Mouse (Mus musculus) neural tube, embryonic 14.5 days (tissue): ENCODE measurements at regions not wholly inside any gene's neighbourhood (a gene's known extent, or its start where the extent isn't known, plus 50 kb on each side); places are given as distances from the start of the nearest gene placed in this dataset.

ENCODE experiments used
- ATAC-seq: fragments of 200-750 bp; cut with Nextera tagmentation; 2 replicates; pipeline ENCODE4 v1.8.0; 2017; ENCODE audit warnings: low read depth, mild to moderate bottlenecking, moderate TSS enrichment, moderate library complexity
- H3K27ac ChIP-seq: fragments of 300-500 bp; sonication (generic); 2 replicates; pipeline ENCODE4 v1.5.1; 2014; ENCODE audit warnings: low read depth, mild to moderate bottlenecking, control low read depth, low read length, moderate library complexity, mixed read lengths
- H3K27me3 ChIP-seq: fragments of 300-500 bp; sonication (generic); 2 replicates; pipeline ENCODE4 v1.6.1; 2014; ENCODE audit warnings: low read length; ENCODE audit not compliant: control insufficient read depth, insufficient read depth
- H3K36me3 ChIP-seq: fragments of 300-500 bp; sonication (generic); 2 replicates; pipeline ENCODE4 v1.6.1; 2014; ENCODE audit warnings: low read length, mixed read lengths; ENCODE audit not compliant: control insufficient read depth, insufficient read depth
- H3K4me1 ChIP-seq: fragments of 300-500 bp; sonication (generic); 2 replicates; pipeline ENCODE4 v1.6.1; 2014; ENCODE audit warnings: low read length; ENCODE audit not compliant: control insufficient read depth, insufficient read depth
- H3K4me2 ChIP-seq: fragments of 300-500 bp; sonication (generic); 2 replicates; pipeline ENCODE4 v1.6.1; 2014; ENCODE audit warnings: mild to moderate bottlenecking, low read depth, low read length, control low read depth
- H3K4me3 ChIP-seq: fragments of 300-500 bp; sonication (generic); 2 replicates; pipeline ENCODE4 v1.5.1; 2014; ENCODE audit warnings: low read depth, low read length, control low read depth, mixed read lengths
- H3K9ac ChIP-seq: fragments of 300-500 bp; sonication (generic); replicated peaks from 2 replicates; pipeline ENCODE4 v1.6.1; 2014; ENCODE audit warnings: low read depth, mild to moderate bottlenecking, control low read depth, low read length, mixed read lengths
- H3K9me3 ChIP-seq: fragments of 300-500 bp; sonication (generic); 2 replicates; pipeline ENCODE4 v1.6.1; 2016; ENCODE audit warnings: low read length; ENCODE audit not compliant: control insufficient read depth
- WGBS: fragments of 180-500 bp; shearing (Covaris S2); extraction: QIAGEN DNeasy Blood & Tissue Kit; methylation state at CpG from one replicate; pipeline ENCODE4 v1.1.7; 2014; 5-methylcytosine and 5-hydroxymethylcytosine counted together

DNA sequence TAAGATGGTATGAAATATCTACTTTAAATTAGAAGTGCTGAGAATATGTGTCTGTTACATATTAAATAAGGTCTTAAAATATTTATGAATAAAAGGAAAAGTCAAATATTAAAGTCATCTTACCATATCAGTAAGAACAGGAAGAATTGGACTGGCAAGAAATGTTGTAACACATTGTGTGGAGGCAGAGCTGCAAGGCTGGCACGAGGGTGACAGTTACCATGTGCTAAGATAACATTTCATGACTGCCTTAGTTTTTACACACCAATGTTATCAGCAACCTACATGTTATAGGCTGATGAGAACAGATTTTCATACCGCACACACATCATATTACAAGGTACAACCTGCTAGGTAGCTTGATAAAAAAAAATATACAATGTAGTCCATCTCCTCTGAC is 746.2 kb upstream of the Intu start:
- Histone ChIP-seq H3K4me2 (no peak overlapping the region), H3K4me1 (no peaks in the 10 kb centered on the region), H3K9me3 (no peaks in the 10 kb centered on the region), H3K36me3 (no peaks in the 10 kb centered on the region), H3K27ac (no peak overlapping the region), H3K4me3 (no peak overlapping the region), H3K27me3 (no peaks in the 10 kb centered on the region), H3K9ac (no peak overlapping the region)
- WGBS = 95% methylated on average over 2 of the region's 2 CpGs
- ATAC-seq = no peak

DNA sequence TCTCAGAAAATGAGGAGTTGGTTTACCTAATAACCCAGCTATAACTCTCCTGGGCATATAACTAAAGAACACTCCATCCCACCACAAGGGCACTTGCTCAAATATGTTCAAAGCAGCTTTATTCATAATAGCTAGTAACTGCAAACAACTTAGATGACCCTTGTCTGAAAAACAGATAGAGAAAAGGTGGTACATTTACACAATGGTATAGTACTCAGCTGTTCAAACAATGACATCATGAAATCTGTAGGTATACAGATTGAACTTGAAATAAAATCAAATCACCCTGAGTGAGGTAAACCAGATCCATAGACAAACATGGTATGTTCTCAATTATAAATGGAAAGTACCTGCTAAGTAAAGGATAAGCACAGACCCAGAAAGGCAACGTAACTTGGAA is 721.5 kb upstream of the Intu start:
- WGBS = 95% methylated on average over 1 of the region's 1 CpGs

DNA sequence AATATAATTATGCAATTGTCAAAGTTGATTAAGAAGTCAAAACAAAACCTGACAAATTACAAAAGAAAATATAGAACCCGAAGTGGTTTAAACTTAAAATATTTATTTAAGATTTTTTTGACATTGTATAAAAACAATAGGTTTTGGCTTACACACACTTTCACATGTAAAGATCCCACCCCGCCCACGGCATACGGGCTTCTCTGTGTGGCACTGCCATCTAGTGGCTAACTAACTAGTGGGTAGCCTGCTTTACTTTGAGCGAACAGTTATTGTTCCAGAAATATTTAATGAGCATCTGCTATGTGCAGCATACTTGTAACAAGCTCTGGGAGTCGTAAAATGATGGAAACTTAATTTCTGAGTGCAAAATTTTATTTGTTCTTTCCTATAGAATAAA is 716.3 kb upstream of the Intu start:
- no peaks in the 10 kb centered on the region for H3K9me3 ChIP-seq
- H3K4me1 ChIP-seq = no peaks in the 10 kb centered on the region
- no peak overlapping the region for H3K4me2 ChIP-seq
- H3K27ac ChIP-seq = no peak overlapping the region
- no peaks in the 10 kb centered on the region for H3K27me3 ChIP-seq
- peak; percentile 80; the same call in 1 of the 2 replicates for ATAC-seq
- H3K9ac ChIP-seq = no peak overlapping the region
- no peaks in the 10 kb centered on the region for H3K36me3 ChIP-seq
- no peak overlapping the region for H3K4me3 ChIP-seq
- 22% methylated on average over 6 of the region's 6 CpGs for WGBS

More for the DNA sequence above, 721.5 kb upstream of the Intu start:
- Histone ChIP-seq H3K9ac (no peak overlapping the region), H3K27ac (no peak overlapping the region), H3K4me1 (no peaks in the 10 kb centered on the region), H3K4me3 (no peak overlapping the region), H3K9me3 (no peaks in the 10 kb centered on the region), H3K4me2 (no peak overlapping the region), H3K36me3 (no peaks in the 10 kb centered on the region), H3K27me3 (no peaks in the 10 kb centered on the region)
- no peak for ATAC-seq

DNA sequence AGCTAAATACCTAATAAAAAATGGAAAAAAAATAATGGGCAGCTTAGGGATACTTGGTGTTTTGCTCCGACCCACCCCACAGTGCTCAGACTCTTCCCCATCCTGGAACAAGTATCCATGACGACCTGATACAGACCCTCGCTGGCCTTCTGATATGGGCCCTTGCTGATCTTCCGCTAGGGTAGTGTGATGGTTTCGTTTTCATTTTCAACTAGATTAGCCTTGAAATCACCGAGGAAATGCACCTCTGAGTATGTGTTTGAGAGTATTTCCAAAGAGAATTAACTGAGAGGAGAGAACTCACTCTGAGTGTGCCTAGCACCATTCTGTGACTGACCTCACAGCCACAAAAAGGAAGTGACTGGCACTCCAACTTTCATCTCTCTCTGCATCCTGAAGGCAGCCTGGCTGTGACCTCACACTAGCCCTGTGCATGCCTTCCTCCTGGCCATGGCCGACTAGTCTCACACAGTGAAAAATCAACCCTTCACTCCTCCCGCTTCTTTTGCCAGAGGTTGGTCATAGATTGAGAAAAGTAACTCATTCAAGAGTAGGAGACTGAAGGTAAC is 700.5 kb upstream of the Intu start:
- Histone ChIP-seq H3K36me3 (no peaks in the 10 kb centered on the region), H3K9ac (no peak overlapping the region), H3K4me3 (no peak overlapping the region), H3K9me3 (no peaks in the 10 kb centered on the region), H3K4me2 (no peak overlapping the region), H3K27ac (no peak overlapping the region), H3K27me3 (no peaks in the 10 kb centered on the region), H3K4me1 (no peaks in the 10 kb centered on the region)
- ATAC-seq = no peak
- 93% methylated on average over 8 of the region's 8 CpGs for WGBS

DNA sequence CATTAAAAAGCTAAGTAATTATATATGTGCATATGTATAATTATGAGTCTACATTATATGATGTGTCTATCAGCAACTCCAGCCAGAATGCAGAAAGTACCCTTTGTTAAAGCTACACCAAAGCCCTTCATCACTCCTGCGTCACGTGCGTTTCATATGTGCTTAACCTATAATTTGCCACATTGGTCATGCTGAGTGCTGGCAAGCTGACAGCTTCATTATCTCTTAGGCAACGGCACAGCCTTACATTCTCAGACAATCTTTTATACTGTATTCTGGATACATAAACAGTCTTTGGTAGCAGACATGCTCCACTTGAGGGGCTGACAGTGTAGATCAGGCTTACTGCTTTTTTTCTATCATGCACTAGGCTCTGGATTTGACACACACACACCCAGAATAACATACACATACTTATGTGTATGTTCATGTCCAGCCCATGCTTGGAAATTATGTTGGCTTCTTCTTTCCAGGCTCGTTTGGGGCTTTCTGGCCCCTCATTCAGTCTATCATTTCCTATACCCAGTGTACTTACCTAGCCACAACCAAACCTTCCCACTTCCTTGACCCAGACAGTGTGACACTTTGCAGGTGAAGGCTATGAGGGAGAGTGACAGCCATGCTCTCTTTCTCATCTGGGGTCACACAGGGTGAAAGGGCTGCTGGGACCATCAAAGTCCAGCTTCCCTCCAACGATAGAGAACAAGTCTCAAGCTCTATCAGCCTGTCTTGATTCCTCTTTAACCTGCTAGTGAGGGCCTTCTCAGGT is 692.5 kb upstream of the Intu start:
- H3K36me3 ChIP-seq = no peaks in the 10 kb centered on the region

DNA sequence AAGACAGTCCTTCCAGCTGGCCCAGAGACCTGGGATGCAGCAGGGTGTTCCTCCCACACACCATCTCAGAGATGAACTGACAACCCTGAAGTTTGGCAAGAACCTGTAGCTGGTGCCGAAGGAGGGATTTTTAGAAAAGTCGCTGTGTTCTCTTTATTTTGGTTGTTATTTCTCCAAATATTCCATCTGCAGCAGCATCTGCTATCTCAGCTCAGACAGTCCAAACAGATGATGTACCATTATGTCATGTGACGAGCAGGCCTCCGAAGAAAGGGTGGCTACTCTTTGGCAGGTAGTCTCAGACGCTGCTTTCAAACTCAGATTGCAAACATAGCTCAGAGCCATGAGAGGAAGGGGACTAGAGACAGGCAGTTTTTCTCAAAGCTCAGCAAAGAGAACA is 690.1 kb upstream of the Intu start:
- 77% methylated on average over 5 of the region's 5 CpGs for WGBS
- Histone ChIP-seq H3K4me1 (0 out of 2 replicates have a peak, but pooled peaks cover 4% of the 10 kb centered on the region), H3K9ac (no peak overlapping the region), H3K27me3 (no peaks in the 10 kb centered on the region), H3K9me3 (no peaks in the 10 kb centered on the region), H3K36me3 (no peaks in the 10 kb centered on the region), H3K4me3 (no peak overlapping the region), H3K27ac (no peak overlapping the region), H3K4me2 (no peak overlapping the region)
- no peak for ATAC-seq

More for the DNA sequence above, 692.5 kb upstream of the Intu start:
- Histone ChIP-seq H3K27ac (no peak overlapping the region), H3K4me3 (no peak overlapping the region), H3K4me1 (0 out of 2 replicates have a peak, but pooled peaks cover 4% of the 10 kb centered on the region), H3K9ac (no peak overlapping the region), H3K9me3 (no peaks in the 10 kb centered on the region), H3K4me2 (no peak overlapping the region), H3K27me3 (no peaks in the 10 kb centered on the region)
- WGBS = 36% methylated on average over 6 of the region's 6 CpGs
- ATAC-seq = peak; percentile 41; the same call in 1 of the 2 replicates

DNA sequence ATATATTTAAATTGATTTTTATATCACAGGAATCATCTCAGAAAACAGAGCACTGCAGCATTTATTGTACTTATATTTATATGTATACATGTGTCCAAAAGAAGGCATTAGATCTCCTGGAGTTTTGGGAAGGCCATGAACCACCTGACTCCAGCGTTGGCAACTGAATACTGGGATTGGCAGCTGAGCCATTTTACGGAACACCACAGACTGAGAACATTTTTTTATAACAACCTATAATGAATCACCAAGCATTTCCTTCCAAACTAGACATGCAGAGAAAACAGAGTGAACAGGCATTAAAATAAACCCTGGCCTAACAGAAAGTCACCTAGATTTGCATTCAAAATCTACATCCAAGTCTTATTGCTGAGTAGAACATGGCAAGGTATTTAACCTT is 686.0 kb upstream of the Intu start:
- no peaks in the 10 kb centered on the region for H3K27me3 ChIP-seq
- 83% methylated on average over 2 of the region's 2 CpGs for WGBS
- H3K9me3 ChIP-seq = no peaks in the 10 kb centered on the region
- no peak overlapping the region for H3K4me3 ChIP-seq
- no peak overlapping the region for H3K9ac ChIP-seq
- ATAC-seq = no peak
- no peaks in the 10 kb centered on the region for H3K4me1 ChIP-seq
- no peak overlapping the region for H3K4me2 ChIP-seq
- no peaks in the 10 kb centered on the region for H3K36me3 ChIP-seq
- no peak overlapping the region for H3K27ac ChIP-seq

DNA sequence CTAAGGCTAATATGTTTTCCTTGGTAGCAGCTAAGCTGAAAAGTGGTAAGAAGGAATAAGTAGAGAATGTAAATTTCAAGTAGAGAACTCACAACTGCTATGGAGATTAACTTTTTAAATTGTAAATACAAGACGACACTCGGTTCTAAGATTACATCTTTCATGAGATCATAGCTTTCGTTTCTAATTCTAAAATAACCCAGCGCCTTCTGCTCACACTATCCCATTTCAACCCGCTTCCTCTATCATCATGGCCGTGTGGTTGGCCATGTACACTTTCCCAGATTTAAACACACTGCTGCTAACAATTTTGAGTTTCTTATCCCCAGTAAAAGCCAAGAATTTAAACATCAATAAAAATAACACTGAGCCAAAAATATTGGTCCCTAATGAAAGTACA is 682.3 kb upstream of the Intu start:
- Histone ChIP-seq H3K9me3 (no peaks in the 10 kb centered on the region), H3K4me3 (no peak overlapping the region), H3K27me3 (no peaks in the 10 kb centered on the region), H3K27ac (no peak overlapping the region), H3K4me1 (no peaks in the 10 kb centered on the region), H3K36me3 (no peaks in the 10 kb centered on the region), H3K9ac (no peak overlapping the region), H3K4me2 (no peak overlapping the region)
- 92% methylated on average over 6 of the region's 6 CpGs for WGBS
- no peak for ATAC-seq

DNA sequence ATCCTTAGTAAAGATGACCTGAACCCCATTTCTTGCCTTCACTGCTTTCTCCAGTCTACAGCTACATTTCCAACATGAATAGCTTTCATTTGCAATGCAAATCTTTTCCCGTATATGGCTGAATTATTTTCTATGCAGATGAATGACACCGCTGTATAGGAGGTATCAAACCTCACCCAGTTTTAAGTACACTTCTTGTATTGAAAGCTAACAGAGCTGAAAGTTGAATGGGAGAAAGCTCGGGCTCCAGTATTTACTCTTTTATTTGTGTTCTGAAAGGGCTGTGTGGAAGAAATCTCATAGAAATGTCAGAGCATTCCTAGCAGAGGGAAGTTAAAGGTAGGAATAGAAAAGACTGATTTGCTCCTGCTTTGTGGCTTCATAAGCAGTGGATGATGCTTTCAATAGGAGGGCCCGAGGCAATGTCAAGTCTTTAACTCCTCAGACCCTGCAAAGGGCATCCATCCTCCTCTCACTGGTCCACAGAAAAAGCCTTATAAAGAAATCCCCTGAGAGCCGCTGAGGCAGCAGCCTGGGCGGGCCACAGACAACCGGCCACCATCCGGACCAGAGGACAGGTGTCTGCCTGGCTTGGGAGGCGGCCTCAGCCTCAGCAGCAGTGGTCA is 673.8 kb upstream of the Intu start:
- no peaks in the 10 kb centered on the region for H3K27me3 ChIP-seq
- no peak overlapping the region for H3K27ac ChIP-seq
- no peak for ATAC-seq
- H3K36me3 ChIP-seq = no peaks in the 10 kb centered on the region
- WGBS = 40% methylated on average over 9 of the region's 9 CpGs
- no peak overlapping the region for H3K4me3 ChIP-seq
- H3K4me1 ChIP-seq = no peaks in the 10 kb centered on the region
- no peak overlapping the region for H3K4me2 ChIP-seq
- no peak overlapping the region for H3K9ac ChIP-seq
- no peaks in the 10 kb centered on the region for H3K9me3 ChIP-seq
